Mouse (Mus musculus) splenic B cell, adult 2 months (primary cell): Measurements from ENCODE around the gene Slc2a4.

ENCODE experiments used
- DNase-seq: peaks from one replicate; pipeline ENCODE4 v3.0.0-alpha.2; 2011; ENCODE audit warnings: low read depth, low spot score
- H3K27me3 ChIP-seq: 2 replicates; pipeline ENCODE4 v1.6.1; 2012; ENCODE audit warnings: mild to moderate bottlenecking, low read length, moderate library complexity, mixed read lengths; ENCODE audit not compliant: control insufficient read depth, poor library complexity, insufficient read depth, severe bottlenecking
- H3K36me3 ChIP-seq: 2 replicates; pipeline ENCODE4 v1.6.1; 2012; ENCODE audit warnings: mild to moderate bottlenecking, low read length, moderate library complexity, mixed read lengths; ENCODE audit not compliant: control insufficient read depth, poor library complexity, insufficient read depth, severe bottlenecking

Slc2a4 gene

GRCm38 (mm10) chr11:69913554-69914371 is 34.2 kb downstream of the Slc2a4 start, which contains the start of gene Gps2:
Gene Gps2 (plus strand): TSS chr11:69913888.
- H3K36me3 ChIP-seq: peaks cover 27% of the 10 kb centered on the region
- peak; percentile 94 for DNase-seq
- no peaks in the 10 kb centered on the region for H3K27me3 ChIP-seq

- no peaks in the 10 kb centered on the region for H3K27me3 ChIP-seq
- H3K36me3 ChIP-seq: peaks cover 25% of the 10 kb centered on the region
- no peak for DNase-seq
Measured at GRCm38 (mm10) chr11:69912716-69913530, 35.1 kb downstream of the Slc2a4 start.

GRCm38 (mm10) chr11:69911701-69912100 is 36.3 kb downstream of the Slc2a4 start:
- DNase-seq: no peak
- Histone ChIP-seq H3K36me3 (peaks cover 19% of the 10 kb centered on the region), H3K27me3 (no peaks in the 10 kb centered on the region)

- Histone ChIP-seq H3K27me3 (no peaks in the 10 kb centered on the region), H3K36me3 (peaks cover 22% of the 10 kb centered on the region)
- DNase-seq: no peak
Measured at GRCm38 (mm10) chr11:69910781-69911560, 37.0 kb downstream of the Slc2a4 start.

- DNase-seq: no peak
- H3K27me3 ChIP-seq: no peaks in the 10 kb centered on the region
- H3K36me3 ChIP-seq: peaks cover 19% of the 10 kb centered on the region
Measured at GRCm38 (mm10) chr11:69910177-69910576, 37.8 kb downstream of the Slc2a4 start.

- Histone ChIP-seq H3K27me3 (no peaks in the 10 kb centered on the region), H3K36me3 (peaks cover 17% of the 10 kb centered on the region)
- no peak for DNase-seq
Measured at GRCm38 (mm10) chr11:69909174-69909573, 38.8 kb downstream of the Slc2a4 start.

- no peak for DNase-seq
- Histone ChIP-seq H3K36me3 (peaks cover 20% of the 10 kb centered on the region), H3K27me3 (no peaks in the 10 kb centered on the region)
Measured at GRCm38 (mm10) chr11:69908645-69909044, 39.3 kb downstream of the Slc2a4 start.

- Histone ChIP-seq H3K27me3 (no peaks in the 10 kb centered on the region), H3K36me3 (peaks cover 19% of the 10 kb centered on the region)
- no peak for DNase-seq
Measured at GRCm38 (mm10) chr11:69904311-69904710, 43.7 kb downstream of the Slc2a4 start.

GRCm38 (mm10) chr11:69902972-69903371 is 45.0 kb downstream of the Slc2a4 start:
- Histone ChIP-seq H3K36me3 (peaks cover 12% of the 10 kb centered on the region), H3K27me3 (no peaks in the 10 kb centered on the region)
- DNase-seq: no peak

- DNase-seq: peak; percentile 35
- H3K36me3 ChIP-seq: peaks cover 12% of the 10 kb centered on the region
- H3K27me3 ChIP-seq: no peaks in the 10 kb centered on the region
Measured at GRCm38 (mm10) chr11:69901993-69902392, 46.0 kb downstream of the Slc2a4 start.

GRCm38 (mm10) chr11:69901406-69901846 is 46.6 kb downstream of the Slc2a4 start:
- peaks cover 11% of the 10 kb centered on the region for H3K36me3 ChIP-seq
- peak; percentile 94 for DNase-seq
- H3K27me3 ChIP-seq: no peaks in the 10 kb centered on the region

GRCm38 (mm10) chr11:69900471-69901405 is 47.2 kb downstream of the Slc2a4 start, which contains the start of the genes 2810408A11Rik and Neurl4:
Gene 2810408A11Rik (minus strand): TSS chr11:69900987.
Gene Neurl4 (plus strand): TSS chr11:69901072.
- peaks cover 5% of the 10 kb centered on the region for H3K36me3 ChIP-seq
- no peaks in the 10 kb centered on the region for H3K27me3 ChIP-seq
- DNase-seq: peak; percentile 96

GRCm38 (mm10) chr11:69899870-69900269 is 48.1 kb downstream of the Slc2a4 start:
- no peaks in the 10 kb centered on the region for H3K27me3 ChIP-seq
- no peak for DNase-seq
- peaks cover 5% of the 10 kb centered on the region for H3K36me3 ChIP-seq
